Comparison of ENCODE assay signal across 21 mouse cellular contexts in the genomic region with DNA sequence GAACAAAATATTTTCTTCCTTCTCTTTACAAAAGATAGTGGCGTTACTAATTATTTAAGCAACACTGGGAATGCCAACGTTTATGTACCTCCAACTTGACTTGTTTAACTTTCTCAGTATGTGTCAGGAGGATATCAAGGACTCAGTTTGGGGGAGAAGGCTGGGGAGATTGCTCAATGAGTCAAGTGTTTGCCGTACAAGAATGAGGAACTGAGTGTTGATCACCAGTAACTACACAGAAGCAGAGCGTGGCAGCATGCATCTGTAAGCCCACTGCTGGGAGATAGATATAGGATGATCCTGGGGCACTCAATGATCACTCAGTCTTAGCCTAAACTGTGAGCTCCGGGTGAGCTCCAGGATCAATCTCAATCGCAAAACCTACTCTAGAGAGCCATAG. TPM values are rescaled to one million over a fixed set of nuclear protein-coding genes. Genes with fewer than 3 reads are reported as not detected.
DNase-seq lines count a peak whose midpoint lies in the region; ATAC-seq lines count a peak whose summit lies in the region.
"Had no signal": no experiment of that assay in that cellular context is flagged by ENCODE, and none has a peak within 500 bp of the region (broad histone marks: within the 10 kb centered on the region; RNA-seq: fewer than 3 reads in every experiment).

No protein-coding gene starts in this region.

- no peaks in the 10 kb centered on the region for H3K36me3 ChIP-seq in midbrain, embryonic 11.5 days (ENCODE audit: control insufficient read depth, insufficient read depth, low read length)
- no peaks in the 10 kb centered on the region for H3K36me3 ChIP-seq in midbrain, embryonic 16.5 days (ENCODE audit: control insufficient read depth, insufficient read depth, low read length)
- H3K36me3 ChIP-seq: embryonic facial prominence, embryonic 13.5 days; forebrain, embryonic 12.5 days; heart, embryonic 13.5 days; hindbrain, embryonic 13.5 days; intestine, embryonic 15.5 days had no signal

- no peak for ATAC-seq in midbrain, embryonic 11.5 days (ENCODE audit: low FRiP score)
- ATAC-seq in midbrain, embryonic 16.5 days = no peak
- ATAC-seq in hematopoietic stem cell, adult 5-6 weeks (replicated peaks in 1 of 2; ENCODE audit: insufficient read depth in 1 of 2, low FRiP score in 2 of 2, low TSS enrichment in 1 of 2, low read depth in 1 of 2, poor library complexity in 2 of 2, severe bottlenecking in 2 of 2) = peak; percentile 32 to 66; a peak in 2 of 4 replicates
- no peak for ATAC-seq in activated CD4-positive, CD25-positive, alpha-beta regulatory T cell, adult 4 months
- ATAC-seq: CD4-positive, CD25-positive, alpha-beta regulatory T cell, adult 4 months; forebrain, embryonic 16.5 days; intestine, embryonic 15.5 days had no signal

- no peak overlapping the region for H3K27ac ChIP-seq in midbrain, embryonic 11.5 days (ENCODE audit: low read depth, low read length)
- H3K27ac ChIP-seq in midbrain, embryonic 16.5 days (ENCODE audit: low read length) = no peak overlapping the region
- H3K27ac ChIP-seq: embryonic facial prominence, embryonic 13.5 days; forebrain, embryonic 12.5 days; heart, embryonic 13.5 days; hindbrain, embryonic 13.5 days; intestine, embryonic 15.5 days had no signal

- intact Hi-C loops in heart, postnatal 36 days (cut with DNase I) = no loop called here

- 86% methylated on average over 6 of the region's 6 CpGs for WGBS in midbrain, embryonic 11.5 days
- 92% methylated on average over 6 of the region's 6 CpGs for whole genome bisulfite sequencing in midbrain, embryonic 16.5 days

- no peak overlapping the region for H3K4me3 ChIP-seq in midbrain, embryonic 11.5 days (ENCODE audit: low read depth, low read length)
- no peak overlapping the region for H3K4me3 ChIP-seq in midbrain, embryonic 16.5 days (ENCODE audit: low read depth, low read length)
- H3K4me3 ChIP-seq: embryonic facial prominence, embryonic 13.5 days; forebrain, embryonic 12.5 days; heart, embryonic 13.5 days; hindbrain, embryonic 13.5 days; intestine, embryonic 15.5 days had no signal

- no peak overlapping the region for H3K4me2 ChIP-seq in midbrain, embryonic 11.5 days
- no peak overlapping the region for H3K4me2 ChIP-seq in midbrain, embryonic 16.5 days (ENCODE audit: low read length)
- H3K4me2 ChIP-seq: embryonic facial prominence, embryonic 13.5 days; forebrain, embryonic 12.5 days; heart, embryonic 13.5 days; hindbrain, embryonic 13.5 days; intestine, embryonic 15.5 days had no signal

- no peaks in the 10 kb centered on the region for H3K9me3 ChIP-seq in midbrain, embryonic 11.5 days (ENCODE audit: control insufficient read depth, low read length)
- no peaks in the 10 kb centered on the region for H3K9me3 ChIP-seq in midbrain, embryonic 16.5 days (replicated peaks; ENCODE audit: control insufficient read depth, low read length, poor library complexity, severe bottlenecking)
- H3K9me3 ChIP-seq: embryonic facial prominence, embryonic 13.5 days; forebrain, embryonic 12.5 days; heart, embryonic 13.5 days; hindbrain, embryonic 13.5 days; intestine, embryonic 15.5 days had no signal

- H3K4me1 ChIP-seq in midbrain, embryonic 11.5 days (ENCODE audit: control insufficient read depth, insufficient read depth, low read length) = no peaks in the 10 kb centered on the region
- H3K4me1 ChIP-seq in midbrain, embryonic 16.5 days (ENCODE audit: control insufficient read depth, insufficient read depth, low read length) = no peaks in the 10 kb centered on the region
- H3K4me1 ChIP-seq: embryonic facial prominence, embryonic 13.5 days; forebrain, embryonic 12.5 days; heart, embryonic 13.5 days; hindbrain, embryonic 13.5 days; intestine, embryonic 15.5 days had no signal

- no peaks in the 10 kb centered on the region for H3K27me3 ChIP-seq in midbrain, embryonic 11.5 days (ENCODE audit: control insufficient read depth, insufficient read depth, low read length)
- no peaks in the 10 kb centered on the region for H3K27me3 ChIP-seq in midbrain, embryonic 16.5 days (ENCODE audit: control insufficient read depth, insufficient read depth, low read depth, low read length)
- H3K27me3 ChIP-seq: embryonic facial prominence, embryonic 13.5 days; forebrain, embryonic 12.5 days; heart, embryonic 13.5 days; hindbrain, embryonic 13.5 days; intestine, embryonic 15.5 days had no signal

- peak; percentile 21 for DNase-seq in midbrain, embryonic 11.5 days (ENCODE audit: low spot score, missing footprints)
- DNase-seq in MEL-GATA-1-ER (ENCODE audit: extremely low read depth, low read depth) = peak; percentile 43
- DNase-seq in spleen, postnatal 4 days (ENCODE audit: low spot score in 2 of 2) = no peak
- DNase-seq in heart, postnatal 36 days = no peak
- DNase-seq: adrenal gland, postnatal 10 days; B cell, adult 2 months; cerebellum, adult 11-12 months; cerebellum, adult 9-10 months; cerebellum, postnatal 25 days; gastrocnemius, postnatal 10 days; heart, postnatal 4 days had no signal

- H3K9ac ChIP-seq in midbrain, embryonic 11.5 days (ENCODE audit: low read length) = no peak overlapping the region
- no peak overlapping the region for H3K9ac ChIP-seq in midbrain, embryonic 16.5 days (ENCODE audit: low read depth, low read length)
- H3K9ac ChIP-seq: embryonic facial prominence, embryonic 13.5 days; forebrain, embryonic 12.5 days; heart, embryonic 13.5 days; hindbrain, embryonic 13.5 days; intestine, embryonic 15.5 days had no signal

RNA-seq across cellular contexts. Expression of gene Bbx, which starts 12.8 kb away (rescaled TPM):
- polyA plus RNA-seq in midbrain, embryonic 11.5 days (2014; fragmentation: Nextera tagmentation; extraction: Ambion mirVana) = 23.8 and 30.1 TPM in 2 replicates
- polyA plus RNA-seq in midbrain, embryonic 16.5 days (2015; fragmentation: Nextera tagmentation; extraction: Ambion mirVana) = 14.7 and 17.9 TPM in 2 replicates
- total RNA-seq in hematopoietic stem cell, adult 5-6 weeks (2017) = 62.0 and 70.7 TPM in 2 replicates
- 10 to 100 TPM; 37.7 to 43.7 TPM for polyA plus RNA-seq in activated CD4-positive, CD25-positive, alpha-beta regulatory T cell, adult 4 months (2017; shearing (Covaris generic))
- total RNA-seq in heart, postnatal 36 days (2021) = 10 to 100 TPM; 11.2 to 16.6 TPM

Comparison
In these comparisons a context has a peak if more than half of its experiments do, and no peak if none do; other contexts are left out.
1. ATAC-seq: peak in hematopoietic stem cell, adult 5-6 weeks (2 of 2); none in midbrain, embryonic 11.5 days (single experiment), midbrain, embryonic 16.5 days (single experiment) and activated CD4-positive, CD25-positive, alpha-beta regulatory T cell, adult 4 months (single experiment).
2. DNase-seq: peak in midbrain, embryonic 11.5 days (single experiment) and MEL-GATA-1-ER (single experiment); none in spleen, postnatal 4 days (0 of 2) and heart, postnatal 36 days (0 of 2).